Mouse (Mus musculus) embryonic facial prominence, embryonic 11.5 days (tissue): ENCODE measurements around the gene Vpreb2. TPM values are rescaled to one million over a fixed set of nuclear protein-coding genes. Genes with fewer than 3 reads are reported as not detected.

ENCODE experiments used
- ATAC-seq: fragments of 200-750 bp; cut with Nextera tagmentation; replicated peaks from 2 replicates; pipeline ENCODE4 v1.8.0; 2017; ENCODE audit warnings: low read depth; ENCODE audit not compliant: insufficient number of reproducible peaks, low FRiP score, low TSS enrichment
- DNase-seq: peaks from one replicate; pipeline ENCODE4 v3.0.0-alpha.2; 2015; ENCODE audit warnings: low spot score
- H3K27ac ChIP-seq: fragments of 300-500 bp; sonication (generic); replicated peaks from 2 replicates; pipeline ENCODE4 v1.5.1; 2014; ENCODE audit warnings: mild to moderate bottlenecking, low read depth, low read length, control low read depth
- H3K27me3 ChIP-seq: fragments of 300-500 bp; sonication (generic); 2 replicates; pipeline ENCODE4 v1.6.1; 2014; ENCODE audit warnings: mild to moderate bottlenecking, low read length, moderate library complexity, mixed read lengths; ENCODE audit not compliant: control insufficient read depth, insufficient read depth
- H3K36me3 ChIP-seq: fragments of 300-500 bp; sonication (generic); replicated peaks from 2 replicates; pipeline ENCODE4 v1.6.1; 2014; ENCODE audit warnings: low read depth, mild to moderate bottlenecking, low read length, moderate library complexity, mixed read lengths; ENCODE audit not compliant: control insufficient read depth, insufficient read depth
- H3K4me1 ChIP-seq: fragments of 300-500 bp; sonication (generic); 2 replicates; pipeline ENCODE4 v1.6.1; 2014; ENCODE audit warnings: low read length, mixed read lengths; ENCODE audit not compliant: control insufficient read depth, insufficient read depth
- H3K4me2 ChIP-seq: fragments of 300-500 bp; sonication (generic); 2 replicates; pipeline ENCODE4 v1.6.1; 2014; ENCODE audit warnings: low read depth, mild to moderate bottlenecking, control low read depth, low read length, moderate library complexity
- H3K4me3 ChIP-seq: fragments of 300-500 bp; sonication (generic); 2 replicates; pipeline ENCODE4 v1.5.1; 2014; ENCODE audit warnings: low read depth, low read length, control low read depth
- H3K9ac ChIP-seq: fragments of 300-500 bp; sonication (generic); replicated peaks from 2 replicates; pipeline ENCODE4 v1.6.1; 2014; ENCODE audit warnings: mild to moderate bottlenecking, control low read depth, low read length
- H3K9me3 ChIP-seq: fragments of 300-500 bp; sonication (generic); replicated peaks from 2 replicates; pipeline ENCODE4 v1.6.1; 2016; ENCODE audit warnings: mild to moderate bottlenecking, low read length, inconsistent platforms, mixed read lengths; ENCODE audit not compliant: control insufficient read depth
- WGBS: fragments of 180-500 bp; shearing (Covaris S2); extraction: QIAGEN DNeasy Blood & Tissue Kit; methylation state at CpG from one replicate; pipeline ENCODE4 v1.1.7; 2014; 5-methylcytosine and 5-hydroxymethylcytosine counted together
- polyA plus RNA-seq: library from polyadenylated mRNA; unstranded; fragments of >200 nt; fragmentation: Nextera tagmentation; extraction: Ambion mirVana; gene quantifications from 2 replicates; pipeline ENCODE4 v1.2.1, GENCODE M21; 2014

Vpreb2 gene
- polyA plus RNA-seq = not detected in 2 replicates

- Histone ChIP-seq H3K4me2 (no peak within 1 kb of the TSS), H3K9ac (no peak within 1 kb of the TSS), H3K27ac (no peak within 1 kb of the TSS), H3K27me3 (no peaks in the 10 kb centered on the region), H3K4me1 (no peaks in the 10 kb centered on the region), H3K36me3 (no peaks in the 10 kb centered on the region), H3K4me3 (no peak within 1 kb of the TSS), H3K9me3 (no peaks in the 10 kb centered on the region)
- no peak for DNase-seq
- WGBS = 56% methylated on average over 1 of the region's 1 CpGs
- ATAC-seq = no peak
Observed at GRCm38 (mm10) chr16:17980128-17980527, at the start of gene Vpreb2. Gene Vpreb2 (plus strand): TSS chr16:17980428.

GRCm38 (mm10) chr16:17931906-17932460 lies 48.2 kb upstream of the Vpreb2 start:
- Histone ChIP-seq H3K4me1 (no peaks in the 10 kb centered on the region), H3K9ac (no peak overlapping the region), H3K27me3 (no peaks in the 10 kb centered on the region), H3K36me3 (no peaks in the 10 kb centered on the region), H3K27ac (no peak overlapping the region), H3K4me2 (no peak overlapping the region), H3K9me3 (no peaks in the 10 kb centered on the region), H3K4me3 (no peak overlapping the region)
- no peak for ATAC-seq
- WGBS = 81% methylated on average over 5 of the region's 5 CpGs
- DNase-seq = no peak

GRCm38 (mm10) chr16:17933594-17934444 lies 46.4 kb upstream of the Vpreb2 start:
- WGBS = 70% methylated on average over 9 of the region's 9 CpGs
- no peak for ATAC-seq
- DNase-seq = no peak

GRCm38 (mm10) chr16:17934445-17934910 lies 45.8 kb upstream of the Vpreb2 start:
- Histone ChIP-seq H3K9me3 (no peaks in the 10 kb centered on the region), H3K4me2 (no peak overlapping the region), H3K36me3 (no peaks in the 10 kb centered on the region), H3K9ac (no peak overlapping the region), H3K27ac (no peak overlapping the region), H3K4me3 (no peak overlapping the region), H3K4me1 (no peaks in the 10 kb centered on the region), H3K27me3 (no peaks in the 10 kb centered on the region)
- DNase-seq (no peak), ATAC-seq (no peak)
- 64% methylated on average over 3 of the region's 3 CpGs for WGBS

More at GRCm38 (mm10) chr16:17933594-17934444, 46.4 kb upstream of the Vpreb2 start:
- H3K4me3 ChIP-seq = no peak overlapping the region
- no peak overlapping the region for H3K27ac ChIP-seq
- H3K4me2 ChIP-seq = no peak overlapping the region
- H3K27me3 ChIP-seq = no peaks in the 10 kb centered on the region
- no peak overlapping the region for H3K9ac ChIP-seq
- no peaks in the 10 kb centered on the region for H3K9me3 ChIP-seq
- H3K36me3 ChIP-seq = no peaks in the 10 kb centered on the region
- no peaks in the 10 kb centered on the region for H3K4me1 ChIP-seq

GRCm38 (mm10) chr16:17936776-17937175 lies 43.5 kb upstream of the Vpreb2 start:
- Histone ChIP-seq H3K4me2 (no peak overlapping the region), H3K9me3 (no peaks in the 10 kb centered on the region), H3K27ac (no peak overlapping the region), H3K27me3 (no peaks in the 10 kb centered on the region), H3K9ac (no peak overlapping the region), H3K4me1 (no peaks in the 10 kb centered on the region), H3K4me3 (no peak overlapping the region), H3K36me3 (no peaks in the 10 kb centered on the region)
- DNase-seq = no peak
- 82% methylated on average over 10 of the region's 10 CpGs for WGBS
- ATAC-seq = no peak

- ATAC-seq = no peak
- 84% methylated on average over 7 of the region's 7 CpGs for WGBS
- DNase-seq = no peak
- H3K4me2 ChIP-seq = no peak overlapping the region
- no peaks in the 10 kb centered on the region for H3K36me3 ChIP-seq
- no peak overlapping the region for H3K4me3 ChIP-seq
- no peak overlapping the region for H3K27ac ChIP-seq
- no peaks in the 10 kb centered on the region for H3K27me3 ChIP-seq
- no peaks in the 10 kb centered on the region for H3K4me1 ChIP-seq
- H3K9ac ChIP-seq = no peak overlapping the region
- no peaks in the 10 kb centered on the region for H3K9me3 ChIP-seq
Observed at GRCm38 (mm10) chr16:17938187-17938586, 42.0 kb upstream of the Vpreb2 start.

GRCm38 (mm10) chr16:17938821-17939220 lies 41.4 kb upstream of the Vpreb2 start:
- 12% methylated on average over 7 of the region's 7 CpGs for WGBS
- Histone ChIP-seq H3K4me1 (no peaks in the 10 kb centered on the region), H3K36me3 (no peaks in the 10 kb centered on the region), H3K9me3 (no peaks in the 10 kb centered on the region), H3K4me2 (no peak overlapping the region), H3K27ac (no peak overlapping the region), H3K9ac (no peak overlapping the region), H3K27me3 (no peaks in the 10 kb centered on the region), H3K4me3 (no peak overlapping the region)
- ATAC-seq (peak; percentile 76), DNase-seq (peak; percentile 73)

- DNase-seq = no peak
- H3K27me3 ChIP-seq = no peaks in the 10 kb centered on the region
- H3K4me3 ChIP-seq = no peak overlapping the region
- no peak overlapping the region for H3K27ac ChIP-seq
- no peak for ATAC-seq
- WGBS = 57% methylated on average over 9 of the region's 9 CpGs
- H3K4me2 ChIP-seq = no peak overlapping the region
- H3K36me3 ChIP-seq = no peaks in the 10 kb centered on the region
- H3K9ac ChIP-seq = no peak overlapping the region
- H3K9me3 ChIP-seq = no peaks in the 10 kb centered on the region
- no peaks in the 10 kb centered on the region for H3K4me1 ChIP-seq
Observed at GRCm38 (mm10) chr16:17939255-17939751, 40.9 kb upstream of the Vpreb2 start.
